Mouse (Mus musculus) heart, embryonic 10.5 days (tissue): ENCODE results near the gene Smc3. TPM values are rescaled to one million over a fixed set of nuclear protein-coding genes. Genes with fewer than 3 reads are reported as not detected.

Experiments used
- DNase-seq: peaks from one replicate; pipeline ENCODE4 v3.0.0-alpha.2; 2017; ENCODE audit warnings: low spot score
- H3K27ac ChIP-seq: fragments of 300-500 bp; sonication (generic); 2 replicates; pipeline ENCODE4 v1.5.1; 2016; ENCODE audit warnings: mild to moderate bottlenecking
- H3K27me3 ChIP-seq: fragments of 300-500 bp; sonication (generic); 2 replicates; pipeline ENCODE4 v1.6.1; 2016; ENCODE audit warnings: mild to moderate bottlenecking; ENCODE audit not compliant: poor library complexity, insufficient read depth, severe bottlenecking
- H3K36me3 ChIP-seq: fragments of 300-500 bp; sonication (generic); 2 replicates; pipeline ENCODE4 v1.6.1; 2016; ENCODE audit warnings: mild to moderate bottlenecking, moderate library complexity
- H3K4me1 ChIP-seq: fragments of 300-500 bp; sonication (generic); 2 replicates; pipeline ENCODE4 v1.6.1; 2016; ENCODE audit warnings: mild to moderate bottlenecking
- H3K4me3 ChIP-seq: fragments of 300-500 bp; sonication (generic); 2 replicates; pipeline ENCODE4 v1.5.1; 2016; ENCODE audit warnings: mild to moderate bottlenecking, moderate library complexity
- H3K9me3 ChIP-seq: fragments of 300-500 bp; sonication (generic); 2 replicates; pipeline ENCODE4 v1.6.1; 2016; ENCODE audit warnings: mild to moderate bottlenecking, moderate library complexity
- WGBS: fragments of 180-500 bp; shearing (Covaris S2); methylation state at CpG from one replicate; pipeline ENCODE4 v1.1.7; 2016; 5-methylcytosine and 5-hydroxymethylcytosine counted together
- polyA plus RNA-seq: library from polyadenylated mRNA; unstranded; fragments of >200 nt; fragmentation: Nextera tagmentation; extraction: Ambion mirVana; gene quantifications from 2 replicates; pipeline ENCODE4 v1.2.1, GENCODE M21; 2016

The Smc3 gene
- 47.0 and 64.8 TPM in 2 replicates for polyA plus RNA-seq

GRCm38 (mm10) chr19:53599757-53600539 is at the start of gene Smc3:
Smc3 (plus strand) TSS chr19:53600398.
- under 1% methylated on average over 70 of the region's 70 CpGs for WGBS
- Histone ChIP-seq H3K4me1 (peaks cover 15% of the 10 kb centered on the region), H3K27me3 (no peaks in the 10 kb centered on the region), H3K9me3 (no peaks in the 10 kb centered on the region), H3K36me3 (peaks cover 21% of the 10 kb centered on the region), H3K4me3 (peak within 1 kb of the TSS; percentile 99), H3K27ac (peak within 1 kb of the TSS; percentile 98)
- peak; percentile 99 for DNase-seq

- 70% methylated on average over 12 of the region's 12 CpGs for WGBS
- H3K9me3 ChIP-seq = no peaks in the 10 kb centered on the region
- H3K4me3 ChIP-seq = no peak overlapping the region
- no peak overlapping the region for H3K27ac ChIP-seq
- H3K27me3 ChIP-seq = no peaks in the 10 kb centered on the region
- H3K36me3 ChIP-seq = no peaks in the 10 kb centered on the region
- H3K4me1 ChIP-seq = peaks cover 46% of the 10 kb centered on the region
- DNase-seq = no peak
Measured at GRCm38 (mm10) chr19:53550972-53551371, 49.2 kb upstream of the Smc3 start.

- Histone ChIP-seq H3K4me3 (no peak overlapping the region), H3K27me3 (no peaks in the 10 kb centered on the region), H3K27ac (peak overlapping the region; percentile 31; the same call in 1 of the 2 replicates), H3K36me3 (no peaks in the 10 kb centered on the region), H3K9me3 (no peaks in the 10 kb centered on the region), H3K4me1 (peaks cover 52% of the 10 kb centered on the region)
- DNase-seq = no peak
- 32% methylated on average over 10 of the region's 10 CpGs for WGBS
Measured at GRCm38 (mm10) chr19:53552216-53552786, 47.9 kb upstream of the Smc3 start.

- Histone ChIP-seq H3K27me3 (no peaks in the 10 kb centered on the region), H3K36me3 (no peaks in the 10 kb centered on the region), H3K4me1 (peaks cover 52% of the 10 kb centered on the region), H3K9me3 (no peaks in the 10 kb centered on the region), H3K27ac (0 out of 2 replicates have a peak overlapping the region, but pooled peaks have one; percentile 23), H3K4me3 (no peak overlapping the region)
- DNase-seq = no peak
- WGBS = 37% methylated on average over 6 of the region's 6 CpGs
Measured at GRCm38 (mm10) chr19:53552795-53553194, 47.4 kb upstream of the Smc3 start.

GRCm38 (mm10) chr19:53554402-53554801 is 45.8 kb upstream of the Smc3 start:
- no peak overlapping the region for H3K4me3 ChIP-seq
- H3K9me3 ChIP-seq = no peaks in the 10 kb centered on the region
- 86% methylated on average over 11 of the region's 11 CpGs for WGBS
- peaks cover 51% of the 10 kb centered on the region for H3K4me1 ChIP-seq
- no peaks in the 10 kb centered on the region for H3K27me3 ChIP-seq
- H3K27ac ChIP-seq = no peak overlapping the region
- H3K36me3 ChIP-seq = no peaks in the 10 kb centered on the region
- no peak for DNase-seq

GRCm38 (mm10) chr19:53554981-53555616 is 45.1 kb upstream of the Smc3 start:
- 71% methylated on average over 5 of the region's 5 CpGs for WGBS
- Histone ChIP-seq H3K27me3 (no peaks in the 10 kb centered on the region), H3K9me3 (no peaks in the 10 kb centered on the region), H3K27ac (peak overlapping the region; percentile 16; the same call in 1 of the 2 replicates), H3K36me3 (no peaks in the 10 kb centered on the region), H3K4me3 (no peak overlapping the region), H3K4me1 (peaks cover 51% of the 10 kb centered on the region)
- no peak for DNase-seq

- Histone ChIP-seq H3K36me3 (no peaks in the 10 kb centered on the region), H3K4me3 (peak overlapping the region; percentile 52), H3K4me1 (peaks cover 43% of the 10 kb centered on the region), H3K9me3 (no peaks in the 10 kb centered on the region), H3K27ac (peak overlapping the region; percentile 79), H3K27me3 (no peaks in the 10 kb centered on the region)
- WGBS = 23% methylated on average over 6 of the region's 6 CpGs
- DNase-seq = no peak
Measured at GRCm38 (mm10) chr19:53556841-53557240, 43.4 kb upstream of the Smc3 start.

- peak overlapping the region; percentile 79 for H3K27ac ChIP-seq
- WGBS = 20% methylated on average over 20 of the region's 20 CpGs
- H3K27me3 ChIP-seq = no peaks in the 10 kb centered on the region
- DNase-seq = no peak
- no peaks in the 10 kb centered on the region for H3K9me3 ChIP-seq
- peaks cover 38% of the 10 kb centered on the region for H3K4me1 ChIP-seq
- no peaks in the 10 kb centered on the region for H3K36me3 ChIP-seq
- H3K4me3 ChIP-seq = peak overlapping the region; percentile 52
Measured at GRCm38 (mm10) chr19:53557267-53557936, 42.8 kb upstream of the Smc3 start.

GRCm38 (mm10) chr19:53560436-53560835 is 39.8 kb upstream of the Smc3 start:
- Histone ChIP-seq H3K4me1 (peaks cover 26% of the 10 kb centered on the region), H3K9me3 (no peaks in the 10 kb centered on the region), H3K36me3 (no peaks in the 10 kb centered on the region), H3K27ac (no peak overlapping the region), H3K27me3 (no peaks in the 10 kb centered on the region), H3K4me3 (no peak overlapping the region)
- no peak for DNase-seq
- WGBS = 79% methylated on average over 3 of the region's 3 CpGs

- peaks cover 14% of the 10 kb centered on the region for H3K4me1 ChIP-seq
- H3K4me3 ChIP-seq = no peak overlapping the region
- peak overlapping the region; percentile 59; the same call in 1 of the 2 replicates for H3K27ac ChIP-seq
- WGBS = 25% methylated on average over 4 of the region's 4 CpGs
- no peaks in the 10 kb centered on the region for H3K27me3 ChIP-seq
- DNase-seq = no peak
- H3K9me3 ChIP-seq = no peaks in the 10 kb centered on the region
- H3K36me3 ChIP-seq = no peaks in the 10 kb centered on the region
Measured at GRCm38 (mm10) chr19:53564174-53564573, 36.0 kb upstream of the Smc3 start.

- Histone ChIP-seq H3K4me3 (no peak overlapping the region), H3K36me3 (no peaks in the 10 kb centered on the region), H3K27ac (peak overlapping the region; percentile 60), H3K9me3 (no peaks in the 10 kb centered on the region), H3K27me3 (no peaks in the 10 kb centered on the region), H3K4me1 (peaks cover 18% of the 10 kb centered on the region)
- DNase-seq = no peak
- 78% methylated on average over 14 of the region's 14 CpGs for WGBS
Measured at GRCm38 (mm10) chr19:53565565-53566277, 34.5 kb upstream of the Smc3 start.

GRCm38 (mm10) chr19:53567864-53568263 is 32.3 kb upstream of the Smc3 start:
- Histone ChIP-seq H3K27ac (no peak overlapping the region), H3K4me1 (peaks cover 35% of the 10 kb centered on the region), H3K27me3 (no peaks in the 10 kb centered on the region), H3K36me3 (no peaks in the 10 kb centered on the region), H3K4me3 (no peak overlapping the region), H3K9me3 (no peaks in the 10 kb centered on the region)
- DNase-seq = peak; percentile 56
- 46% methylated on average over 11 of the region's 11 CpGs for WGBS
